Mouse (Mus musculus) heart, embryonic 13.5 days (tissue): ENCODE measurements around the gene Thumpd3. TPM values are rescaled to one million over a fixed set of nuclear protein-coding genes. Genes with fewer than 3 reads are reported as not detected.
A peak's percentile ranks its signal among the peaks of the same experiment; 100 is the strongest.

Experiments used
- ATAC-seq: fragments of 200-750 bp; cut with Nextera tagmentation; 2 replicates; pipeline ENCODE4 v1.8.0; 2017; ENCODE audit warnings: moderate TSS enrichment; ENCODE audit not compliant: insufficient number of reproducible peaks, low FRiP score, low TSS enrichment; ENCODE audit errors: extremely low read depth
- H3K27ac ChIP-seq: fragments of 300-500 bp; sonication (generic); replicated peaks from 2 replicates; pipeline ENCODE4 v1.5.1; 2015; ENCODE audit warnings: moderate library complexity, mild to moderate bottlenecking, inconsistent platforms
- H3K27me3 ChIP-seq: fragments of 300-500 bp; sonication (generic); replicated peaks from 2 replicates; pipeline ENCODE4 v1.6.1; 2015; ENCODE audit warnings: mild to moderate bottlenecking, inconsistent platforms
- H3K36me3 ChIP-seq: fragments of 300-500 bp; sonication (generic); 2 replicates; pipeline ENCODE4 v1.6.1; 2015; ENCODE audit warnings: mild to moderate bottlenecking, inconsistent platforms
- H3K4me1 ChIP-seq: fragments of 300-500 bp; sonication (generic); 2 replicates; pipeline ENCODE4 v1.6.1; 2015; ENCODE audit warnings: inconsistent platforms
- H3K4me2 ChIP-seq: fragments of 300-500 bp; sonication (generic); 2 replicates; pipeline ENCODE4 v1.6.1; 2015; ENCODE audit warnings: inconsistent platforms, mild to moderate bottlenecking, moderate library complexity
- H3K4me3 ChIP-seq: fragments of 300-500 bp; sonication (generic); 2 replicates; pipeline ENCODE4 v1.5.1; 2015; ENCODE audit warnings: moderate library complexity, mild to moderate bottlenecking, inconsistent platforms
- H3K9ac ChIP-seq: fragments of 300-500 bp; sonication (generic); 2 replicates; pipeline ENCODE4 v1.6.1; 2015; ENCODE audit warnings: inconsistent platforms, mild to moderate bottlenecking, moderate library complexity
- H3K9me3 ChIP-seq: fragments of 300-500 bp; sonication (generic); 2 replicates; pipeline ENCODE4 v1.6.1; 2016; ENCODE audit warnings: inconsistent platforms
- WGBS: fragments of 180-500 bp; shearing (Covaris S2); methylation state at CpG from one replicate; pipeline ENCODE4 v1.1.7; 2015; ENCODE audit warnings: mixed read lengths; 5-methylcytosine and 5-hydroxymethylcytosine counted together
- polyA plus RNA-seq: library from polyadenylated mRNA; unstranded; fragments of >200 nt; fragmentation: Nextera tagmentation; extraction: Ambion mirVana; gene quantifications from 2 replicates; pipeline ENCODE4 v1.2.1, GENCODE M21; 2015

The Thumpd3 gene
- polyA plus RNA-seq, 1 experiment from 2014 or later = 32.2 TPM

- peaks cover 95% of the 10 kb centered on the region for H3K36me3 ChIP-seq
- WGBS = 63% methylated on average over 1 of the region's 1 CpGs
- H3K4me2 ChIP-seq = no peak overlapping the region
- H3K4me3 ChIP-seq = no peak overlapping the region
- no peak overlapping the region for H3K27ac ChIP-seq
- H3K4me1 ChIP-seq = no peaks in the 10 kb centered on the region
- no peak overlapping the region for H3K9ac ChIP-seq
- H3K9me3 ChIP-seq = no peaks in the 10 kb centered on the region
- no peak for ATAC-seq
- no peaks in the 10 kb centered on the region for H3K27me3 ChIP-seq
Measured at GRCm38 (mm10) chr6:113060892-113061563, 15.0 kb downstream of the Thumpd3 start.

- Histone ChIP-seq H3K36me3 (peaks cover 95% of the 10 kb centered on the region), H3K4me3 (no peak overlapping the region), H3K27ac (no peak overlapping the region), H3K4me1 (no peaks in the 10 kb centered on the region), H3K9ac (no peak overlapping the region), H3K9me3 (no peaks in the 10 kb centered on the region), H3K4me2 (no peak overlapping the region), H3K27me3 (no peaks in the 10 kb centered on the region)
- 62% methylated on average over 3 of the region's 3 CpGs for WGBS
- ATAC-seq = no peak
Measured at GRCm38 (mm10) chr6:113062253-113062652, 16.2 kb downstream of the Thumpd3 start.

- Histone ChIP-seq H3K4me1 (no peaks in the 10 kb centered on the region), H3K36me3 (peaks cover 95% of the 10 kb centered on the region), H3K9me3 (no peaks in the 10 kb centered on the region), H3K4me3 (no peak overlapping the region), H3K9ac (no peak overlapping the region), H3K27me3 (no peaks in the 10 kb centered on the region), H3K27ac (no peak overlapping the region), H3K4me2 (no peak overlapping the region)
- WGBS = 79% methylated on average over 10 of the region's 10 CpGs
- ATAC-seq = no peak
Measured at GRCm38 (mm10) chr6:113063363-113063762, 17.3 kb downstream of the Thumpd3 start.

- no peaks in the 10 kb centered on the region for H3K27me3 ChIP-seq
- peaks cover 97% of the 10 kb centered on the region for H3K36me3 ChIP-seq
- no peak overlapping the region for H3K27ac ChIP-seq
- H3K4me3 ChIP-seq = no peak overlapping the region
- ATAC-seq = no peak
- no peak overlapping the region for H3K9ac ChIP-seq
- WGBS = 88% methylated on average over 3 of the region's 3 CpGs
- no peaks in the 10 kb centered on the region for H3K9me3 ChIP-seq
- H3K4me1 ChIP-seq = 0 out of 2 replicates have a peak, but pooled peaks cover 4% of the 10 kb centered on the region
- H3K4me2 ChIP-seq = no peak overlapping the region
Measured at GRCm38 (mm10) chr6:113065186-113065585, 19.2 kb downstream of the Thumpd3 start.

GRCm38 (mm10) chr6:113069154-113069553, 23.1 kb downstream of the Thumpd3 start:
- H3K4me3 ChIP-seq = no peak overlapping the region
- no peaks in the 10 kb centered on the region for H3K9me3 ChIP-seq
- ATAC-seq = no peak
- peaks cover 68% of the 10 kb centered on the region for H3K36me3 ChIP-seq
- no peaks in the 10 kb centered on the region for H3K27me3 ChIP-seq
- H3K4me1 ChIP-seq = peaks cover 26% of the 10 kb centered on the region
- 92% methylated on average over 1 of the region's 1 CpGs for WGBS
- no peak overlapping the region for H3K4me2 ChIP-seq
- no peak overlapping the region for H3K27ac ChIP-seq
- no peak overlapping the region for H3K9ac ChIP-seq

- H3K27me3 ChIP-seq = no peaks in the 10 kb centered on the region
- peak overlapping the region; percentile 97 for H3K4me3 ChIP-seq
- H3K9me3 ChIP-seq = no peaks in the 10 kb centered on the region
- peak overlapping the region; percentile 100 for H3K9ac ChIP-seq
- peak overlapping the region; percentile 79 for H3K4me2 ChIP-seq
- peak overlapping the region; percentile 100 for H3K27ac ChIP-seq
- no peak for ATAC-seq
- WGBS = 15% methylated on average over 3 of the region's 3 CpGs
- peaks cover 8% of the 10 kb centered on the region for H3K36me3 ChIP-seq
- H3K4me1 ChIP-seq = peaks cover 49% of the 10 kb centered on the region
Measured at GRCm38 (mm10) chr6:113075261-113075660, 29.2 kb downstream of the Thumpd3 start.

- ATAC-seq = peak; percentile 82
- Histone ChIP-seq H3K4me3 (peak overlapping the region; percentile 97), H3K36me3 (peaks cover 6% of the 10 kb centered on the region), H3K27me3 (no peaks in the 10 kb centered on the region), H3K27ac (peak overlapping the region; percentile 100), H3K4me2 (peak overlapping the region; percentile 79), H3K9ac (peak overlapping the region; percentile 100), H3K4me1 (peaks cover 51% of the 10 kb centered on the region), H3K9me3 (no peaks in the 10 kb centered on the region)
- WGBS = under 1% methylated on average over 52 of the region's 55 CpGs
Measured at GRCm38 (mm10) chr6:113076012-113076685, 30.1 kb downstream of the Thumpd3 start.

GRCm38 (mm10) chr6:113076686-113077516, 30.9 kb downstream of the Thumpd3 start, which contains the start of gene Setd5:
Gene Setd5, plus strand, starts transcription at chr6:113077365.
- no peaks in the 10 kb centered on the region; the same call in 1 of the 2 replicates for H3K36me3 ChIP-seq
- H3K4me1 ChIP-seq = peaks cover 51% of the 10 kb centered on the region
- H3K4me3 ChIP-seq = peak within 1 kb of the TSS; percentile 97
- peak within 1 kb of the TSS; percentile 100 for H3K9ac ChIP-seq
- peak within 1 kb of the TSS; percentile 83 for H3K4me2 ChIP-seq
- H3K9me3 ChIP-seq = no peaks in the 10 kb centered on the region
- no peaks in the 10 kb centered on the region for H3K27me3 ChIP-seq
- peak within 1 kb of the TSS; percentile 100 for H3K27ac ChIP-seq
- WGBS = under 1% methylated on average over 46 of the region's 91 CpGs
- peak; percentile 87 for ATAC-seq

- Histone ChIP-seq H3K4me3 (peak overlapping the region; percentile 97), H3K9ac (peak overlapping the region; percentile 100), H3K4me1 (peaks cover 56% of the 10 kb centered on the region), H3K9me3 (no peaks in the 10 kb centered on the region), H3K27me3 (no peaks in the 10 kb centered on the region), H3K27ac (peak overlapping the region; percentile 100), H3K36me3 (no peaks in the 10 kb centered on the region; the same call in 1 of the 2 replicates), H3K4me2 (peak overlapping the region; percentile 83)
- under 1% methylated on average over 27 of the region's 28 CpGs for WGBS
- no peak for ATAC-seq
Measured at GRCm38 (mm10) chr6:113077569-113078030, 31.6 kb downstream of the Thumpd3 start.

- Histone ChIP-seq H3K9ac (peak overlapping the region; percentile 100), H3K4me3 (peak overlapping the region; percentile 97), H3K4me2 (peak overlapping the region; percentile 83), H3K27ac (peak overlapping the region; percentile 100), H3K9me3 (no peaks in the 10 kb centered on the region), H3K4me1 (peaks cover 56% of the 10 kb centered on the region), H3K36me3 (no peaks in the 10 kb centered on the region; the same call in 1 of the 2 replicates), H3K27me3 (no peaks in the 10 kb centered on the region)
- no peak for ATAC-seq
- under 1% methylated on average over 18 of the region's 18 CpGs for WGBS
Measured at GRCm38 (mm10) chr6:113078031-113078721, 32.2 kb downstream of the Thumpd3 start.
